Mouse (Mus musculus): ENCODE measurements around the gene S100a7a. TPM values are rescaled to one million over a fixed set of nuclear protein-coding genes. Genes with fewer than 3 reads are reported as not detected.

The S100a7a gene
- polyA plus RNA-seq, 1 experiment from 2014 or later: 0.12 TPM

GRCm38 (mm10) chr3:90625496-90625895 is 28.3 kb upstream of the S100a7a start:
- Histone ChIP-seq H3K4me2 (replicated peaks; ENCODE audit: low read depth, low read length) (no peak overlapping the region), H3K27ac (ENCODE audit: low read length) (no peak overlapping the region), H3K27me3 (ENCODE audit: insufficient read depth, low read length) (no peaks in the 10 kb centered on the region), H3K4me3 (ENCODE audit: low read length) (no peak overlapping the region), H3K36me3 (ENCODE audit: insufficient read depth, low read length) (no peaks in the 10 kb centered on the region), H3K9me3 (ENCODE audit: low read length) (no peaks in the 10 kb centered on the region), H3K4me1 (ENCODE audit: insufficient read depth, low read length) (peaks cover 3% of the 10 kb centered on the region), H3K9ac (replicated peaks; ENCODE audit: low read length) (no peak overlapping the region)
- ATAC-seq (ENCODE audit: low FRiP score, low TSS enrichment): no peak
- WGBS: 55% methylated on average over 5 of the region's 5 CpGs

DNA sequence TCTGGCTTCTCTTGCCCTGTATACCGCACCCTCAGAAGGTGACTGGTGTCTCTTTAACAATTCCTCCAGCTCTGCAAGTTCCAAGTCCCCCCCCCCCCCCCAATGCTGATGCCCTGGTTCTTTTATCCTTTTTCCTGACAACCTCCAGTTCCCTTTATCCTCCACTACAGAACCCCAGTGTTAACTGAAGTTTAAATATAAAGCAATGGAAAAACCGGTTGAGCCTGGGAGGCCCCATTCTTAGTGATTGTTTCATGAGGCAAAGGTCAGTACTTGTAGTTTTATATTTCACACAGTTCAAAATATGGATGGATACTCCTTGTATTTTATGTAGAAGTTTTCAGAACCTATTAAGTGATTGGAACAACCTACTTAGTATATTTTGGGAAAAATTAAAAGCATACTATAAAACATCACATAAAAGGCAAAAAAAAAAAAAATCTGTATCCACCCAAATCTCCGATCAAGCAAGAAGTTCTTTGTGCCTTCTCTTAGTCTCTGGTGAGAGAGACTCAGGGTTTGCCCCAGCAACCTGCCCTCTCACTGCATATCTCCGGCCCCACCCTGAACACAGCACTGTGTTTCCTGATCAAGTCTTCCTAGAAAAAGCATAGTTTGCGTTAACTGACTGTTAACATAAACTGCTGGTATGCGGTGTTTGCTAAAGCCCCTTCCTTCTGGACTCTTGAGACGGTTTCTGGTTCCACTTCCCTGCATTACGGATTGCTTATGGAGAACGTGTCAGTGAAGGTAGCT is 27.4 kb upstream of the S100a7a start:
- Histone ChIP-seq H3K4me3 (ENCODE audit: low read length) (no peak overlapping the region), H3K4me1 (ENCODE audit: insufficient read depth, low read length) (peaks cover 3% of the 10 kb centered on the region), H3K9ac (replicated peaks; ENCODE audit: low read length) (no peak overlapping the region), H3K36me3 (ENCODE audit: insufficient read depth, low read length) (no peaks in the 10 kb centered on the region), H3K27ac (ENCODE audit: low read length) (peak overlapping the region; percentile 25; the same call in 1 of the 2 replicates), H3K4me2 (replicated peaks; ENCODE audit: low read depth, low read length) (no peak overlapping the region), H3K9me3 (ENCODE audit: low read length) (no peaks in the 10 kb centered on the region), H3K27me3 (ENCODE audit: insufficient read depth, low read length) (no peaks in the 10 kb centered on the region)
- no peak for ATAC-seq (ENCODE audit: low FRiP score, low TSS enrichment)
- 69% methylated on average over 9 of the region's 9 CpGs for WGBS

DNA sequence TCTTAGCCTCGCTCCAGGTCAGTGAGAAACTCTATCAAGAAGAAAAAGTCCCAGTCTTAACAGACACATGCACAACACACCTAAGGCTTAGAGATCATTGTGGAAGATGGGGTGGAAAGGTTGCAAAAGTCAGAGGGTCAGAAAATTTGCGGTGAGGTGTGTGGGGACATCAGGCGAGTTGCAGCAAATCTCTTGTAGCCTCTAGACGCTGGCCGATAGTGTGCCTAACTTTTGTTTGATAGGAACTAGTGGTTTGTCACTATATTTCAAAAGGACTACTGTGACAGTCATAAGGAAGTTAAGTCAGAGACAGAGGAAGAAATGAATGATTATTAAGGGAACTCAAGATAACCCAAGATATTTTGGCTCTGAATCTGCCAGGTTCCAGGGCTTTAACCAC is 26.5 kb upstream of the S100a7a start:
- Histone ChIP-seq H3K36me3 (ENCODE audit: insufficient read depth, low read length) (no peaks in the 10 kb centered on the region), H3K9me3 (ENCODE audit: low read length) (no peaks in the 10 kb centered on the region), H3K4me2 (replicated peaks; ENCODE audit: low read depth, low read length) (no peak overlapping the region), H3K4me3 (ENCODE audit: low read length) (no peak overlapping the region), H3K9ac (replicated peaks; ENCODE audit: low read length) (no peak overlapping the region), H3K27me3 (ENCODE audit: insufficient read depth, low read length) (no peaks in the 10 kb centered on the region), H3K27ac (ENCODE audit: low read length) (no peak overlapping the region), H3K4me1 (ENCODE audit: insufficient read depth, low read length) (peaks cover 3% of the 10 kb centered on the region)
- ATAC-seq (ENCODE audit: low FRiP score, low TSS enrichment): no peak
- 92% methylated on average over 5 of the region's 5 CpGs for WGBS

- WGBS: 60% methylated on average over 4 of the region's 4 CpGs
- Histone ChIP-seq H3K36me3 (ENCODE audit: insufficient read depth, low read length) (no peaks in the 10 kb centered on the region), H3K27ac (ENCODE audit: low read length) (no peak overlapping the region), H3K4me1 (ENCODE audit: insufficient read depth, low read length) (peaks cover 3% of the 10 kb centered on the region), H3K4me3 (ENCODE audit: low read length) (no peak overlapping the region), H3K4me2 (replicated peaks; ENCODE audit: low read depth, low read length) (no peak overlapping the region), H3K9ac (replicated peaks; ENCODE audit: low read length) (no peak overlapping the region), H3K27me3 (ENCODE audit: insufficient read depth, low read length) (no peaks in the 10 kb centered on the region), H3K9me3 (ENCODE audit: low read length) (no peaks in the 10 kb centered on the region)
- peak; percentile 72; the same call in 1 of the 2 replicates for ATAC-seq (ENCODE audit: low FRiP score, low TSS enrichment)
These were observed 26.0 kb upstream of the S100a7a start for GRCm38 (mm10) chr3:90627807-90628206.

DNA sequence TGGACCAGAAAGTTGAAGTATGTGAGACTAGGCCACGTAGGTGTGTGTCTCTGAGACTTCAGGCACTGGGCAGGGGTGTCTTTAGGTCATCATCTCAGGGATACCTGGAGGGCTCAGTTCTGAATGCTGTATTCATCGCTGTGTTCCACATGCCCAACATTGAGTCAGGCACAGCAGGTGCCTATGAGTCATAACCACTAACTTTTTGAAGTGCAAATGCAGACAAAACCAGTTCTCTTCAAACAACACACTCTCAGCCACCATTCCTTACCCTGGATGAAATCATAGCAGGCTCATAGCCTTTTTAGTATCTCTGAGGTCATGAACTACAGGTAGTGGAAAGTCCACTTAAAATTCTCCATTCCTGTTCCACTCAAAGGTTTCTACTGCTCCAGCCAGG is 24.5 kb upstream of the S100a7a start:
- Histone ChIP-seq H3K36me3 (ENCODE audit: insufficient read depth, low read length) (no peaks in the 10 kb centered on the region), H3K4me1 (ENCODE audit: insufficient read depth, low read length) (no peaks in the 10 kb centered on the region), H3K4me2 (replicated peaks; ENCODE audit: low read depth, low read length) (no peak overlapping the region), H3K27ac (ENCODE audit: low read length) (no peak overlapping the region), H3K27me3 (ENCODE audit: insufficient read depth, low read length) (no peaks in the 10 kb centered on the region), H3K9ac (replicated peaks; ENCODE audit: low read length) (no peak overlapping the region), H3K4me3 (ENCODE audit: low read length) (no peak overlapping the region), H3K9me3 (ENCODE audit: low read length) (no peaks in the 10 kb centered on the region)
- 64% methylated on average over 2 of the region's 2 CpGs for WGBS
- no peak for ATAC-seq (ENCODE audit: low FRiP score, low TSS enrichment)

- H3K36me3 ChIP-seq (ENCODE audit: insufficient read depth, low read length): no peaks in the 10 kb centered on the region
- no peak overlapping the region for H3K4me3 ChIP-seq (ENCODE audit: low read length)
- no peak for ATAC-seq (ENCODE audit: low FRiP score, low TSS enrichment)
- no peaks in the 10 kb centered on the region for H3K4me1 ChIP-seq (ENCODE audit: insufficient read depth, low read length)
- H3K27ac ChIP-seq (ENCODE audit: low read length): no peak overlapping the region
- no peaks in the 10 kb centered on the region for H3K27me3 ChIP-seq (ENCODE audit: insufficient read depth, low read length)
- no peak overlapping the region for H3K4me2 ChIP-seq (replicated peaks; ENCODE audit: low read depth, low read length)
- no peaks in the 10 kb centered on the region for H3K9me3 ChIP-seq (ENCODE audit: low read length)
- 83% methylated on average over 2 of the region's 2 CpGs for WGBS
- H3K9ac ChIP-seq (replicated peaks; ENCODE audit: low read length): no peak overlapping the region
These were observed 21.8 kb upstream of the S100a7a start for GRCm38 (mm10) chr3:90631984-90632383.

GRCm38 (mm10) chr3:90638511-90639275 is 15.1 kb upstream of the S100a7a start:
- H3K4me3 ChIP-seq (ENCODE audit: low read length): no peak overlapping the region
- H3K27ac ChIP-seq (ENCODE audit: low read length): no peak overlapping the region
- no peaks in the 10 kb centered on the region for H3K27me3 ChIP-seq (ENCODE audit: insufficient read depth, low read length)
- H3K4me2 ChIP-seq (replicated peaks; ENCODE audit: low read depth, low read length): no peak overlapping the region
- ATAC-seq (ENCODE audit: low FRiP score, low TSS enrichment): no peak
- no peaks in the 10 kb centered on the region for H3K9me3 ChIP-seq (ENCODE audit: low read length)
- 58% methylated on average over 1 of the region's 1 CpGs for WGBS
- H3K4me1 ChIP-seq (ENCODE audit: insufficient read depth, low read length): no peaks in the 10 kb centered on the region
- H3K36me3 ChIP-seq (ENCODE audit: insufficient read depth, low read length): no peaks in the 10 kb centered on the region
- no peak overlapping the region for H3K9ac ChIP-seq (replicated peaks; ENCODE audit: low read length)

DNA sequence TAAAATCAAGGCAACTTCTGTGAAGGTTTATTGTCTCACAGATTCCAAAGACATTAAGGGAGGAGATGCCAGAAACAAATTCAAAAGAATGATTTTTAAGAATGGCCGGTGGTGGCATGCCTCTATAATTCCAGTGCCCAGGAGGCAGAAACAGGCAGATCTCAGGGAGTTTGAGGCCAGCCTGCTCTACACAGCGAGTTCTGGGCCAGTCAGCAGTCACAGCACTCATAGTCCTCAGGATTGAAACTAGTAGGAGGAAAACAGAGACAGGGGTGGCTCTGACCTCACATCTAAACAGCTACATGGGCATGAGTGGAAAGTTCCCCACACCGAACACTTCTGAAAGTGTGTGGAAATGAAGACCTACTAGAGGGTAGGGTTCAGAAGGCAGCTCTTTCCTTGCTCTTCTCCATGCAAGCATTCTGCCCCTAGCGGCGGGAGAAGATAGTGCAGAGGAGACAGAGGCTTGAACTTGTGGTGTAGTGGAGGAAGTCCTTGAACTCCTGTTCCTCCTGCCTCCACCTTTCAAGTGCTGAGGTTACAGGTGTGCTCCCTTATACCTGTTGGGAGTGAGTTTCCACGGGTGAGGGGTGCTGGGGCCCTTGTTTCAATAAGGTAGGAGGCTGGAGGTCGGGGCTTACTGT is 14.2 kb upstream of the S100a7a start:
- Histone ChIP-seq H3K4me1 (ENCODE audit: insufficient read depth, low read length) (no peaks in the 10 kb centered on the region), H3K9me3 (ENCODE audit: low read length) (no peaks in the 10 kb centered on the region), H3K36me3 (ENCODE audit: insufficient read depth, low read length) (no peaks in the 10 kb centered on the region), H3K4me2 (replicated peaks; ENCODE audit: low read depth, low read length) (no peak overlapping the region), H3K4me3 (ENCODE audit: low read length) (no peak overlapping the region), H3K27ac (ENCODE audit: low read length) (no peak overlapping the region), H3K9ac (replicated peaks; ENCODE audit: low read length) (no peak overlapping the region), H3K27me3 (ENCODE audit: insufficient read depth, low read length) (no peaks in the 10 kb centered on the region)
- ATAC-seq (ENCODE audit: low FRiP score, low TSS enrichment): no peak
- WGBS: 57% methylated on average over 7 of the region's 7 CpGs

DNA sequence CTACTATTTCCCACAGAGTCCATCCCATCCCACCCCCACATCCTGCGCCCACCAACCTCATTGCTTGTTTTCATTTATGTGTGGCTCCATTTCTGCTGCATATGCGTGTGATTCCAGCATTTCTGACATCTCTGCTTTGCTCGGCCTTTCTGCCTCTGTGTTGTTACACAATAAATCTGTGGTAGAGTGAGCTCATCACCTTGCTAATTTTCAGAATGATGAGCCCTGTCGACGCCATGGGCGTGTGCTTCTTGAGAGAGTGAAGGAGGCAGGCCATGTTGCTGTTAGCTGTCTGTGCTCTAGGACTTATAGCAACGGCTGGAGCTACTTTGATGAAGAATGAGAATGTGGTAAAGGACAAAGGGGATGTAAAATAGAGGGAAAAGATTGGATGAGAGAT is 12.8 kb upstream of the S100a7a start:
- no peaks in the 10 kb centered on the region for H3K27me3 ChIP-seq (ENCODE audit: insufficient read depth, low read length)
- WGBS: 77% methylated on average over 7 of the region's 7 CpGs
- ATAC-seq (ENCODE audit: low FRiP score, low TSS enrichment): no peak
- H3K4me1 ChIP-seq (ENCODE audit: insufficient read depth, low read length): no peaks in the 10 kb centered on the region
- H3K27ac ChIP-seq (ENCODE audit: low read length): no peak overlapping the region
- no peak overlapping the region for H3K4me2 ChIP-seq (replicated peaks; ENCODE audit: low read depth, low read length)
- H3K9me3 ChIP-seq (ENCODE audit: low read length): no peaks in the 10 kb centered on the region
- no peak overlapping the region for H3K9ac ChIP-seq (replicated peaks; ENCODE audit: low read length)
- no peaks in the 10 kb centered on the region for H3K36me3 ChIP-seq (ENCODE audit: insufficient read depth, low read length)
- no peak overlapping the region for H3K4me3 ChIP-seq (ENCODE audit: low read length)

DNA sequence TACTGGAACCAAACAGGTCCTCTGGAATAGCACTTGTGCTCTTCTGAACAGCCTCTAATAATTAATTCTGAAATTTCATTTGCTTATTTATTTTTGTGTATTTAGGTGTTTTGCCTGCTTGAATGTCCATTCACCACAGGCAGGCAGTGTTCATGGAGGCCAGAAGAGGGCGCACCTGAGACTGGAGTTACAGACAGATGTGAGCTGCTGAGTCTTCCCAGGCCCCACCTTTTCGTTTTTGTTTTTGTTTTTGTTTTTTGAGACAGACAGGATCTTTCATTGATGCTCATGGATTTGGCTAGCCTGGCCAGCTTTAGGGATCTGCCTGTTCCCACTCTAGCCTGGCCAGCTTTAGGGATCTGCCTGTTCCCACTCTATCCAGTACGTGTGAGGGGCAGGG is 9.6 kb upstream of the S100a7a start:
- WGBS: 55% methylated on average over 3 of the region's 3 CpGs
- H3K27me3 ChIP-seq (ENCODE audit: insufficient read depth, low read length): no peaks in the 10 kb centered on the region
- H3K9ac ChIP-seq (replicated peaks; ENCODE audit: low read length): no peak overlapping the region
- H3K27ac ChIP-seq (ENCODE audit: low read length): no peak overlapping the region
- H3K4me3 ChIP-seq (ENCODE audit: low read length): no peak overlapping the region
- H3K4me1 ChIP-seq (ENCODE audit: insufficient read depth, low read length): no peaks in the 10 kb centered on the region
- ATAC-seq (ENCODE audit: low FRiP score, low TSS enrichment): no peak
- no peaks in the 10 kb centered on the region for H3K36me3 ChIP-seq (ENCODE audit: insufficient read depth, low read length)
- no peak overlapping the region for H3K4me2 ChIP-seq (replicated peaks; ENCODE audit: low read depth, low read length)
- H3K9me3 ChIP-seq (ENCODE audit: low read length): no peaks in the 10 kb centered on the region
